Mouse (Mus musculus) MEL-GATA-1-ER (cell line): ENCODE results near the gene Fam83g.
A peak's percentile ranks its signal among the peaks of the same experiment; 100 is the strongest.

ENCODE experiments used
- DNase-seq: peaks from one replicate; pipeline ENCODE4 v3.0.0-alpha.2; 2012; ENCODE audit warnings: low read depth; ENCODE audit errors: extremely low read depth

Fam83g gene

DNA sequence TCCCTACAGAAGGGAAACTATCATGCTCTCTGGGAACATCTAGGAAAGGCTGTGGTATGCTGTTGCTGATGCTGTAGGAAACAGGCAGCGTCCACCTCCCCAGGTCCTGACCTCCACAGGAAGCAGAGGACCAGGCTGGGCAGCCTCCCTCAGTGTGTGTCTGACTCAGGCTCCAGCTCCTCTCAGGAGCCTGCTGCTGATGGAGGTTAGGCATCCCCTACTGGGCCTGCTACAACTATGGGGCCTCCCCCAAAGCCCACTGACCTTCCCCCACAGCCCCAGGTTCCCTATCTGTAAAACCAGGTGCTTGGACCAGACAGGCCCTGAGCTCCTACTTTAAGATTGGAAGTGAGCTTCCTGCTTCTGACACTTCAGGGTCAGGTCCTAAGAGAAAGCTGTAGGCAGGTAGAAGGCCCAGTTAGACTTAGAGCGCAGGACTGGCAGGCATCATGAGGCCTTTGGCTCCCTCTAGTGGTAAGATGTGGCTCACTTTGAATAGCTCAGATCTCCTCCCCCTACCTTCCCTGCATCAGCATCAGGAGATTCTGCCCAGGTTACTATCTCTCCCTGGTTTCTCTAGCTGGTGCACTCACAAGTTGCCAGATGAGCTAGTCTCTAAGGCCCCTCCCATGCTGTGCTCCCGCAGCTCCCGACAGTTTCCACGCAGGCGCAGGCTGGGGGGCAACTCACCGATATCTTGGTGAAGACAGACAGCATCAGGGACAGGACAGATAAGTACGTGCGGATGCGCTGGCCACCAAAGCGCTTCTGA lies 30.6 kb downstream of the Fam83g start:
- DNase-seq, result peak; percentile 81

DNA sequence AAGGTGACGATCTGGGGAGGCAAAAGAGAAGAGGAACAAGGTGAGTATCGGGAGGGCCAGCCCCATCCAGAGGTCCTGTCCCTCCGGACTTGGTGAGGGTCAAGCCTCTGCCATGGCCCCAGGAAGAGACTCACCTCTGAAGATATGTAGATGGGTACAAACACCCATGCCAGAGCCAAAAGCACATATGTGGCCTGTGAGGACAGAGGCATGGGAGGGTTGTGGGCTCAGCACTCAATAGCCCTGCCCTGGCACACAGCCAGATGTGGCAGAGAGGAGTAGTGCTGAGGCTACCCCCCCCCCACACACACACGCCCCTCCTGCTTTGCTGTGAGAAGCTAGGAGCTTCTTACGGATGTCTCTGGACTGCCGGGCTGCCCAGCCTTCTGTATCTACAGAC lies 31.2 kb downstream of the Fam83g start:
- DNase-seq, result no peak

DNA sequence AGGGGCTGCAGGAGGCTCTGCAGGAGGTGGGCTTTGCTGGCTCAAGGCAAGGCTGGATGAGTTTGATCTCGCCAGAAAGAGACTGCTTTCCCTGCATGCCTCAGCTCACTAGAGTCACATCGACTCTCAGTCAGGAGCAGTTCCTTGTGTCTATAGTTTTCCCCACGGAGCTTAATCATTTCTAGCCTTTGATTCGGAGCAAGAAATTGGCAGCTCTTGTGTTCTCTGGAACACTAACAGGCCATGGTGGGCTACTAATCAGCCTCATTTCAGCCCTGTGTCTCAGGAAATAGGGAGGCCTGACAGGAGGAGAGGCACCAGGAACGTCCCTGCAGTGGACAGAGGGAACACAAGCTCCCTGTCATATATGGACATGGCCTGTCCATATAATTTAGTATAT lies 34.1 kb downstream of the Fam83g start:
- no peak for DNase-seq

DNA sequence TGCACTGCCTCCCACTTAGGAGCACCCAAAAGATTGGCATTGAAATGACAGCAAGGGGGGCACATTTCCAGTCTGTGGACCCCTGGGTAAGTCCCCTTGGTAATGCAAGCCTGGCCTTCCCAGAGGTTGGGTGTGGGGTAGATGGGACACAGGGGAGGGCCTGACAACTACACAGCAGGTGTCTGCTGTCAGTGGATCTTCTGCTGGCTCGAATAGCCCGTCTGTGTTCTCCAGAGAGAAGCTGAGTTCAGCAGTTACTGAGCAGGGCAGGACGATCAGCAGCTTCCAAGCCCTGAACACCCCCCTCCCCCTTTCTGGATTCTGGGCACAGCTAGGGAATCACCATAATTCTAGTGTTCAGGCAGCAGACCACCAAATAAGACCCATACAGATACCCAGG lies 35.5 kb downstream of the Fam83g start:
- no peak for DNase-seq

DNA sequence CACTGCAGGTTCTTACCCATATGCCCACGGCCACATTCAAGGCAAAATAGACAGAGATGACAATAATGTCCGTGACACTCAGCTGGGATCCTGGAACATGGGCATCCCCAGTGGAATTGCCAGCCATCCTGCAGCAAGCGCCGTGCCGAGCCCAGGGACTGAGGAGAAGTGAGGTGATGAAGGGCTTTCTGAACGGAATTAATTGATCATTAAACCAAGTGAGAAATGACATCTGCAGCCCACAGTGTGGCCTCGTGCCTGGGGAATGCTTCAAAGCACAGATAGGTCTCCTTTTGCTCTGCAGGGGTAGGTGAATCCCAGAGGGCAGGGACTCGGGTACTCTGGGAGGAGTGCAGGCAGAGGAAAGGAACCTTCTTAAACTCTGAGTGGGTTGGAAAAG lies 35.9 kb downstream of the Fam83g start:
- DNase-seq, result no peak

DNA sequence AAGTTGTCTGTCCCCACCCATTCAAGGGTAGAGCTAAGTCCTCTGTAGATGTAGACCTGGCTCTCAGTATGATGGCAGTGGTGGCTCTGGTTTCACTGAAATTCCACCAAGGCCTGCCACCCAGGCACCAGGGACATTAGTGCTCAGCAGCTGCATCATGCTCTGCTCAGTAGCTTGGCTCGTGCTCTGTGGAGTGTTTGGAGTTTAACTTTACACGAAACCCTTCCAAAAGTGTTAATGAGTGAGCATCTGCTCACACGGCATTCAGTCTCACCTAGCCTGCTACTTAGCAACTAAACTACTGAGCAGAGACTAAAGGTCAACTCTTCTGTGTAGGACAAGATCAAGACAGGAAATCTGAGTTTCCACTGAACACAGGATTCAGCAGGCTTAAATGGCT lies 36.7 kb downstream of the Fam83g start, which contains the start of gene Slc5a10:
Slc5a10 (minus strand) TSS at position 191 of the 400 bp plus-strand sequence.
- DNase-seq, result no peak

DNA sequence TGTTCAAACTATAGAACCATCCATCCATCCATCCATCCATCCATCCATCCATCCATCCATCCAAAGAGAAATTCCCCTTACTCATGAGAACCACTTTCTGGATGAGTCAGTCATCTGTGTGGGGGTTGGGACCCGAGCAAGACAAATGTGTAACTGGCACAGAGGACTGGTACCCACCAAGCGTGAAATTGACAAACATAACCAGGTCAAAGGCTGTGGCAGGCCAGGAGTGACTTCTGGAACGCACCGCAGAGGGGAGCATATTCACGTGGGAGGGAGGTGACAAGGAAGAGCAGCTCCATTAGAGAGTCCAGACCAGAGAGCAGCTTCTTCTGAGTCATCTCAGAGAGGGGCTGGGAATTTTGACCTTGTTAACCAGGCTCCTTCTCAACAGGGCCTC lies 38.2 kb downstream of the Fam83g start:
- no peak for DNase-seq

DNA sequence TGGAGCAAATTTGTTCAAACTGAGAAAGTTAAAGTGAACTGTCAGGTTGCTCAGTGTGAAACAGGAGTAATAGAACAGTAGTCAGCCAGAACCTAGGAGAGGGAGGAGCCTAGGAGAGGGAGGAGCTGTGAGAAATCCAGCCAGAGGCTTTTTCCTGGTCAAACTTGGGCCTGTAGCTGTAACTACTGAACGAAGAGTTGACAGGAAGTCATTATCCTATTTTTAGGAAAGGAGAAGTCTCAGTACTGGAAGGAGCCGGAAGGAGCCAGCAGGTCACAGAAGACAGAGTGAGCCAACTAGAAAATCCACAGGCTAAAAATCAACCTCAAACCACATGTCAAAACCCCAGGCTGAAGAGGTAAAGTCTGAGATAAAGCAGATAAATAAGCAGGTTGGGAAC lies 44.1 kb downstream of the Fam83g start:
- DNase-seq, result no peak

DNA sequence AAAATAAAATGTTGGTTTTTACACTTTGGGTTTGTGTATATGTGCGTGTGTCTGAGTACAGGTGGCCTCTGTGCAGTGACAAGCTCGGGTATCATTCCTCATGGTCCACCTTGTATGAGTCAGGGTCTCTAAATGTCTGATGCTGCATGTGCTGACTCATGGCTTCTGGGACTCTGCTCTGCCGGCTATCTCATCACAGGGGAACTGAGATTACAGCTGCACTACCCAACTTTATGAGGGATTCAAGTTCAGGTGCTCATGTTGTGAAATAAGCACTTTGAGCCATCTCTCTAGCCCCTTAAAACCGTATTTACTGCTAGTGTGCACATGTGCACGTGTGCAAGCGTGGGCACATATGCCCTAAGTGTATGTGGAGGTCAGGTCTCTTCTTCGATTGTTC lies 48.8 kb downstream of the Fam83g start:
- DNase-seq, result no peak

DNA sequence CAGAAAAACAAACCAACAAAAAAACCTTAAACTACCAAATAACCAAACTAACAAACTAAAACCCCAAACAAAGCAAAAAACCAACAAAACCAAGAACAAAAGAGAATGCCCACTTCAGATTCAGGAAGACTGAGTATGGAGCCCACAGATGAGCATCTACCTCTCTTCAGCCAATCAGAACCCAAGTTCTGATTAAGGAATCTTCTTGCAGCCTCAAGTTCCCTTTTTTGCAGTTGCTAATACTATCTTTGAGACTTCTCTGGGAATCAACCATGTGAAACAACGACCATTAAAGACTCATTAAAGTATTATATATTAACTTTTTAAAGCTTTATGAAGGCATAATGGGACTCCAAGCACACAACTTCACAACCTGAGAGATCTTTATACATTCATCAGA lies 53.4 kb downstream of the Fam83g start:
- DNase-seq, result no peak

DNA sequence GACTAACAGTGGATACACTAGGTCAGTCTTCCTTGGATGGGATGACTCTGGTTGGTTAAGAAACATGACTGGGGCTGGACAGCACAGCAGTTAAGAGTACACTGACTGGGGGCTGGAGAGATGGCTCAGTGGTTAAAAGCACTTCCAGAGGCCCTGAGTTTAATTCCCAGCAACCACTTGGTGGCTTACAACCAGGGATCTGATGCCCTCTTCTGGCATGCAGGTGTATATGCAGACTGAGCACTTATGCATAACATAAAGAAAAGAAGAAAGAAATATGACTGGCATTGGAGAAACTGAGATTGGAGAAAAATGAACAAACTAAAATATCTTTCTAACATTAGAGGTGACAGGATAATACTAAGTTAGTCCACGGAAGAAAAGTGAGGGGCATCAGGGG lies 56.6 kb downstream of the Fam83g start:
- no peak for DNase-seq

DNA sequence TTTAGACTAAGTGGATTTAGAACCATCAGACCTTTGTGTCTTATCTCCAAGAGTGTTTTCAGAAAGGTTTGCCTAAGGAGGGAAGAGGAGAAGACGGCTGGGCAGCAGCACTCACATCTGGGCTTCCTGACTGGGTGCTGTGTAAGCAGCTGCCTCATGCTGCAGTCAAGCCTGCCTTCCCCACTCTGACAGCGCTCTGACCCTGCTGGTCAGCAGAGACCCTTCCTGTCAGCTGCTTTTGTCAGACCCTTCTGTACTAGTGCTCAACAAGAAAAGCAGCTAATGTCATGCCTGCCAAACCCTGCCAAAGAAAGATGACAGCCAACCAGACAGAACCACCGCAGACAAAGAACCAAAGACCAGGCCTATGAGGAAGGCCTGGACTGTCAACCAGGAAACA lies 59.9 kb downstream of the Fam83g start:
- no peak for DNase-seq

DNA sequence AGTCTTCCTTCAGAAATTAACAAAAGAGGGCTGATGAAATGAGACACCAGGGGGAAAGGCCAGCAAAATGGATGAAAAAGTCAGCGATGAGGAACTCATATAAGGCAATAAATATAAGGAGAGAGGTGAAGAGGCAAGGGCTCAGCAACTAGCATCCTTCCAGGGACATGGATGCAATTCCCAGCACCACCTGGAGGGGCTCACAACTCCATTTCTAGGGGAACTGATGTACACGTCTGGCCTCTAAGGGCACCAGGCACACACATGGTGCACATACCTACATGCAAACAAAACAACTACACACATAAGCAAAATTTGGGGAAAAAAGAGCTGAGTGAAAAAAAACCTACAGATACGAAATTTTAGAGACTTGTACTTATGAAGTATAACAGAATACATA lies 60.6 kb downstream of the Fam83g start:
- DNase-seq, result no peak

DNA sequence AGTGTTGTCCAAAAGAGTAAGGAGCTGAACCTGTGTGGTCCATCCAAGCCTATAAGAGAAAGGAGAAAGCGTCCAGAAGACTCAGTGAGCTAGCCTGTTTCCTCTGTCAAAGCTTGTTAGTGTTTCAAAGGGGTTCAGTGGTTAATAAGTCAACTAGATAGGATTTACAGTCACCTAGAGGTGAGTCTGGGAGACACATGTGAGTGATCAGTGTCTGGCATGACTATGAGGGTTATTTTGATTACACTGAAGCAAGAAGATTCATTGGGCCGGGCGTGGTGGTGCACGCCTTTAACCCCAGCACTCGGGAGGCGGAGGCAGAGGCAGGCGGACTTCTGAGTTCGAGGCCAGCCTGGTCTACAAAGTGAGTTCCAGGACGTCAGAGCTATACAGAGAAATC lies 61.9 kb downstream of the Fam83g start:
- DNase-seq, result no peak

DNA sequence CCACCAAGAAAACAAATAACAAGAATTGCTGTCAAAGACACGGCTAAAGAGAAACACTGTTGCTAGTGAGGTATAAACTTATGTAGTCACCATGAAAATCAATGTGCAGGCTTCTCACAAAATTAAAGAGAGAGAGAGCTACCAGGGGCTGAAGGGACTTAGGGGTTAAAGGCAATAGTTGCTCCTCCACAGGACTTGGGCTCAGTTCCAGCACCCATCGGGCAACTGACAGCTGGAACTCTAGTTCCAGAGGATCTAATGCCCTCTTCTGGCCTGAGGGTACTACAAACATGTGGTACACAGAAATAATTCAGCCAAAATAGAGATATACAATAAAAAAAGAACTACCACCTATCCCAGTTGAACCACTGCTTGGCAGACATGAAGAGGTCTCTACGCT lies 63.3 kb downstream of the Fam83g start:
- no peak for DNase-seq

DNA sequence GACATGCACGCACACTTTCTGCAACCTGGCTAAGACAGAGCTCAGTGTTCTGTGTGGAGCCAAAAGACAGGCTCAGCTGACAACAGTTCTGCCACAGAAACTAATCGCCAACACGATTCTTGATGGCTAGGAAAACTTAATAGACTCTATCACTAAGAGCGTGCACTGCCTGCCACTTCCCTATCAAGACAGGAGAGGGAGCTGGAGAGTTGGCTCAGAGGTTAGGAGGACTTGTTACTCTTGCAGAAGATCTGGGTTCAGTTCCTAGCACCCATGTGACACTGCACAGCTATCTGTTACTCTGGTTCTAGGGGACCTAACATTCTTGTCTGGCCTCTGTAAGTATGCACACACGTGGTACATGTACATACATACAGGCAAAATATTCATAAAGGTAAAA lies 67.7 kb downstream of the Fam83g start:
- DNase-seq, result no peak

DNA sequence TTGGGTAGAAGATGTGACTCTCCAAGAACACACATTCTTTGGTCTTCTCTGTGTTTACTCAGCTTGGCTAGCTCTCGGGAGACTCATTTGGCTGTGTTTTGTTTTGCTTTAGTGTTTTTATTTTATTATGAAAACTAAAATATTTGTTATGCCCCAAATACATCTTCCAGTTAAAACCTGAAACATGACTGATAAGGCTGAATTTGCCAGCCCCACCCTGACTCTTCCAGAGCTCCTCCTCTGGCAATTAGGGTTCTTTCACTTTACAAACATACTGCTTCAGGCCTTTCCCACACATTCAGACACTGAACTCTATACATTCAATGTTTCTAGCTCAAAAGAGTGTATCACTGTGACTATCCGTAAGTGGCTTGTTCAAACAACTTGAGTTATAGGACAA lies 73.3 kb downstream of the Fam83g start:
- DNase-seq, result no peak
